Mouse (Mus musculus) inflammation-experienced regulatory T-cells, adult 6 months (primary cell): ENCODE data around the gene Hhat. TPM values are rescaled to one million over a fixed set of nuclear protein-coding genes. Genes with fewer than 3 reads are reported as not detected.
A peak's percentile ranks its signal among the peaks of the same experiment; 100 is the strongest.

Experiments used
- ATAC-seq: one replicate; pipeline ENCODE4 v1.8.0; 2017
- polyA plus RNA-seq, 3 experiments: library from polyadenylated mRNA; unstranded; fragments of 100-300 nt; shearing (Covaris generic); gene quantifications; one replicate each; pipeline ENCODE4 v1.2.1; 2017

Hhat gene
- 1 to 10 TPM in 2 of 3 experiments, under 1 TPM in 1; 0.84 to 2.9 (median 2.8) TPM for polyA plus RNA-seq

DNA sequence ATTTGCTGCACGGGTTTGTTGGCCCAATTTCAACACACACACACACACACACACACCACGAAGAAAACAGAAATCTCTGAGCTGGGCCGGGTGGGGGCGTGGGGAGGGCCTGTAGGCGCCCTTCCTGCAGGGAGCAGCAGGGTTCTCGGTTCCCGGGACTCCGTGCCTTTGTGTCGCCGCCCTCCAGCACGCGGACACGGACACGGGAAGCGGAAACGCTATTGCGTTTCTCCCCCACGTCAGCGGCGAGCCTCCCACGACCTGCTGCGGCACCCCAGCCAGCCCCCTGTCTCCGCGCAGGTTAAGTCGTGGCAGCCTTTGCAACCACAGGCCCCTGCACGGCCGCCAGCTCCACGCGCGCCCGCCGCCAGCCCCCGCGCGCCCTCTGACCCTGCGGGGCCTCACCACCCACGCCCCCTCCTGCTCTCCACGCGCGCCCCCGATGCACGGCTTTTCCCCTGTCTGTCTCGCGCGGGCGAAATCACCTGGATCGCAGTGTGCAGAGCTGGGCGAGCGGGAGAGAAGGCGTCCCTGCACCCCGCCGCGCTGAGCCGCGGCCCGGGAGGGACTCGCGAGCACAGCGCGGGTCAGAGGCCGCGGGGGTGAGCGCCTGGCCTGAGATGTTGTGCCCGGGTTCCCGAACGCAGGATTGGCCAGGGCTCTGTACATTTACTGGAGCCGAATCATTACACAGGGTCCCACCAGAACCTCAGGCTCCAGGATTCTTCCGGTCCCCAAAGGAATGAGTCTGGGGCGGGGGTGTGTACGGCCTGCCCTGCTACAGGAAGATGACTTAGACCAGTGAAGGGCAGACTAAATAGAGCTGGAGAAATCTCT lies at the start of gene Hhat:
TSS of gene Hhat (minus strand) at position 729 of the 837 bp plus-strand sequence.
- ATAC-seq = peak; percentile 87

DNA sequence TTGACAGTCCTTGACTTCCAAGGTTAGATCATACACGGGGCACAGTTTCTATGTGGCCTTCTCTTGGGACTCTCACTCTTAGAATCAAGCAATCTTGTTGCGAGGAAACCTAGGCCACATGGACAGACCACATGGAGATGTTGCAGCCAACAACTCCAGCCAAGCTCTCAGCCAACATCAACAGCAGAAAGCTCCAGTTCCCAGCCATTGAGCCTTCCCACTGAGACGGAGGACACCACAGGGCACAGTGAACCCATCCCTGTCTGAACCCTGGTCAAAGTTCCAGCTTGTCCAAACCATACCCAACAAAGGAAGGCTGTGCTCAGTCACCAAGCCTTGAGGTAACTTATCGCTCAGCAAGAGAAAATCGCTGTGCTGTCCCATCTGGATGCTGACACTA lies 47.3 kb upstream of the Hhat start:
- no peak for ATAC-seq

DNA sequence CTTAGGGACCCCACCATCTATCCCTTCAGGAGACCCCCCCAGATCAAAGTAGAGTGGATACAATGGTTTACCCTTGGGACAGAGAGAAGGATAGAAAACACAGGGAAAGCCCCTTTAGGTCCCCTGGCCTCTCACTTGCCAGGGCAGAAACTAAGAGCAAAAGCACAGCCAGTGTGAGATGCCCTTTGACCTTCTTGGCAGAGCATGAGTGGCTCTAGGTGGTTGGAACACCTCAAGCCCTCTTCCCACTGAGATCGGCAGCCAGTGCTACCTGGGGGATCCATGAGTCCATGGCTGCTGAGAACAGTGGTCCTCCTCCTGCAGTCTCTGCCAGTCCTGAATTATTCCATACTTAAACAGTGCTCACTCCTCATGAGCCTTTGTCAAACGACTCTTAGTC lies 44.8 kb upstream of the Hhat start:
- ATAC-seq = no peak

DNA sequence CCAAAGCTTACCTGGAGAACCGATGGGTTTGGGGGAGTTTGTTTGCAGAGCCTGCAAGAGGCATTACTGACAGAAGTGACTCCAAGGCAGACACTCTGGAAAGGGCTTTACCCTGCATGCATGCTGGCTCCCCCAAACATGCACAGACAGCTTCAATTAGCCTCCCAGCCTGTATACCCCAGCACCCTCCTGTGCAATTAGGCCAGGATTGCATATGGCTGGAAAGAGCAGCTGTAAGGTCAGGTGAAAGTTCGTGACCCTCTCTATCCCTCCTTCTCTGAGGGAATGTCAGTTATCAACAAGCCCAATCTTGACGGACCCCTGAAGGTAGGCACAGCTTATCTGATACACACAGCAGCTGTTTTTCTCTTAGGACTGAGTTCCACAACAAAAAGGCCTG lies 43.7 kb upstream of the Hhat start:
- ATAC-seq = no peak

DNA sequence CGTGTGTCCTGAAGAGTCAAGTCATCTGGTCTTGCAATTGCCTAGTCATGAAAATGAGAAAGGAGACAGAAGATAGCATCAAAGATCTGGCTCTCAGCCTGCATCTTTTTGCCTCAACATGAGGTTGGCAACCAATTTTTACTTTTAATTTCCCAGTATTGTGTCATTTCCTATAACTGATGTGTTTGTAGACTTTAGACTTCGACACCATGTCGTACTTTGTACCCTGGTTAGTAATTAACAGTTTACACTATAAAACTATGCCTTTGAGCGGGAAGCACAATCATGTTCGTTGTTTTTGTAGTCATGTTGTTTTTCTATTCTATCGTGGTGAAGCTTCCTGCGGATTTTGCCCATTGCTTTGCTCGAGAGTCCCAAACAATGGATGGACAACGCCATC lies 41.7 kb upstream of the Hhat start:
- ATAC-seq = no peak

DNA sequence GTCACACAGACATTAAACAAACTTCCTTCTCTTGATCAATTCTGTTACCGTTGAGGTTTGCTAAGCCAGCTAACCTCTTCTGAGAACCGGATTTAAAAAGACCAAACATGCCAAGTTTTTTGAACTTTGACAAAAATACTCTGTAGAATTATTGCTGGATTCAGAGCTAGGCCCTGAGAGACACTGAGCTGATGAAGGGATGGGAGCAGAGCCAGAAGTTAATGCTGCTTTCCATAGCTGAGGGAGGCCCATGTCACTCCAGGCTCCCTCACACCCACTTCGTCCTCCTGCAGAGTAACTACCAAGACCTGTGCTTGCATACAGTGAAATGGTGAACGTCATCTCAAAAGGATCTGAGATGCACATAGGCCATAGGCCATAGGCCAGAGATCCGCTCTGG lies 41.3 kb upstream of the Hhat start:
- ATAC-seq = no peak

DNA sequence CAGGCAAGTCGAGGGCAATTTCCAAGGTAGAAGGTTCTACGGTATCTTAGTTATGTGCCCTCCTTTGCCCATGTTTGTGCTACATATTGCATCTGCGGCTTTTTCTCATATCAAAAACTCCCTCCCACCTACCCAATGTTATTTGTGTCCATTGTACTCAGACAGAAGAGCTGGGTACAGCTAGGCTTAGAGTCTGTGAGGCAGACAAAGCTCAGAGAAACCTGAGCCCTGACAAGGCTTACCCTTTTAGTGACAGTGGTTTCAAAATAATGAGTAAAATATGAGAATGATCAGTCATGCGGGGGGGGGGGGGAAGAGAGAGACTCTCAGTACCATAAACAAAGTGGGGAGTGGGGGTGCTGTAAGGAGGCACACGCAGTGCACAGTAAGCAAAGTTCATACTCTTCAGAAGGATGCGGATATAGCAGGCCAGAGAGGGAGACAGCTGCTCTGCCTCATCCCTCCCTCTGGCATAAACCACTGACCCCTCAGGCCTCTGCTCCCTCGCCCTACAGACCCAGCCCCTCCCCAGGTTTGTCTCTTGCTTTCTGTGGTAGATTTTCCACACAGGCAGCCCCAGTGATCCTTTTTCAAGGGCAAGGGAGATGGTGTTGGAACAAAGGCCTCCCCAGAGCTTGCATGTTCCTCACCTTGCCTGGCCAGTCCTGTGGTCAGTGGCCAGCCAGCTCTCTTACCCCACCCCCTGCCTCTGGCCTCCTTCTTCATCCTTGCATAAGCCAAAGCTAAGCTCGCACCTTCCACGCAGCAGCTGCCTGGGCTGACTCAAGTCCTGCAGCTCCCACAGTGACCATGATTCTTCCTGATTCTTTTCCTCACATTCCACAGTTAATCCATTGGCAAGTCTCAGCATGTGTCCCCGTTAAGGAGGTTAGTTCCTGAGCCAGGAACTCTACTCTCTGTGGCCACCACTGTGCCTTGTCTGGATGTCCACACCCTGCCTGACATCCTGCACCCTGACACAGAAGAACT lies 35.4 kb upstream of the Hhat start:
- no peak for ATAC-seq

DNA sequence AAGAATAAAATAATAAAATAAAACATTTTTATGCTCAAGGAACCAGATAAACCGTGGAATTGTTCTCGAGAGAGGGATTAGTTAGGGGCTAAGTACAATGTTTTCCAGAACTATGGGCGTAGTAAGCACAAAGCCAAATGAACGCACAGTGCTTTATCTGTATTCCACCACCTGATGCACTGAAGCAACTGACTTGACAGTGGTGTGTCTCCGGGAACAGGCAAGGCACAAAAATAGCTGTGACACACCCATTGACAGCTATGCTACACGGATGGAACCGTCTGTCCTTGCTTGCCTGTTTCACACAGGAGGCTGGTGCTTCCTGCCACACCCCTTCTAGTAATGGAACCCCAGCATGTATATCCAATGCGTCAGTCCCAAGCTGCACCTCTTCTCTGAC lies 29.3 kb upstream of the Hhat start:
- ATAC-seq = no peak

DNA sequence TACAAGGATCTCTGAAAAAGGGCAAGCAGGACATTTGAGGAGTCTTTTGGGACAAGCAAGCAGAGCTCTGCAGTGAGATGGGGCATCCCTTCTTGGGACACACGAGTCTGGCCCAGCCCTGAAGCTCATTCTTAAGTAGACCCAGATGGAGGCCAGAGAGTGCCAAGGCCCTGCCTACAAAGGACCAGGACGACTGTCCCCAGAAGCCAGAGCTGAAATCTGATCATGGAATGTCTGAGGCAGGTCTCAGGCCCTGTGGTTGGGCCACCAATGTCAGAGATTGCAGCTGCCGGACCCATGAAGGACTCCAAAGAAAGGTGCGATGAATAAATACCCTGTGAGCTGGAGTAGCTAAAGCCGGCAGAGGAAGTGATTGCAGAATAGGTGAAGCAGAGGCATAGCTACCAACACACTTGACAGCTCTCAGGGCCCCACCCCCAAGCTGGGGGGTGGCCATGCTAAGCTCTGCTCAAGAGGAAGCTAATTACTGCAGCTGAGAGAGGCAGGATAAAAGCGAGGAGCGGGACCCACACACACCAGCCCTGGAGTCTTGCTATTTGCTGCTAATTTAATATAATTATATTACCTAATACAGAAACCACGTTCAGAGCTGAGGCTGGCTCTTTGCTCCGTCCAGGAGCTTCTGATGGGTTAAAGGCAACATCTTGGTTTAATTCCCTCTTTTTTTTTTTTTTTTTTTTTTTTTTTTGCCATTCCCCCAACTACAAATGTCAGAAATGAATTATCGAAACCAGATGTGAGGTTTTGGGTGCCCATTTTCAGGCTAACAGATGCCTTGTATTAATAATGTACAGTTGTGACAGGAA lies 28.4 kb upstream of the Hhat start:
- no peak for ATAC-seq

DNA sequence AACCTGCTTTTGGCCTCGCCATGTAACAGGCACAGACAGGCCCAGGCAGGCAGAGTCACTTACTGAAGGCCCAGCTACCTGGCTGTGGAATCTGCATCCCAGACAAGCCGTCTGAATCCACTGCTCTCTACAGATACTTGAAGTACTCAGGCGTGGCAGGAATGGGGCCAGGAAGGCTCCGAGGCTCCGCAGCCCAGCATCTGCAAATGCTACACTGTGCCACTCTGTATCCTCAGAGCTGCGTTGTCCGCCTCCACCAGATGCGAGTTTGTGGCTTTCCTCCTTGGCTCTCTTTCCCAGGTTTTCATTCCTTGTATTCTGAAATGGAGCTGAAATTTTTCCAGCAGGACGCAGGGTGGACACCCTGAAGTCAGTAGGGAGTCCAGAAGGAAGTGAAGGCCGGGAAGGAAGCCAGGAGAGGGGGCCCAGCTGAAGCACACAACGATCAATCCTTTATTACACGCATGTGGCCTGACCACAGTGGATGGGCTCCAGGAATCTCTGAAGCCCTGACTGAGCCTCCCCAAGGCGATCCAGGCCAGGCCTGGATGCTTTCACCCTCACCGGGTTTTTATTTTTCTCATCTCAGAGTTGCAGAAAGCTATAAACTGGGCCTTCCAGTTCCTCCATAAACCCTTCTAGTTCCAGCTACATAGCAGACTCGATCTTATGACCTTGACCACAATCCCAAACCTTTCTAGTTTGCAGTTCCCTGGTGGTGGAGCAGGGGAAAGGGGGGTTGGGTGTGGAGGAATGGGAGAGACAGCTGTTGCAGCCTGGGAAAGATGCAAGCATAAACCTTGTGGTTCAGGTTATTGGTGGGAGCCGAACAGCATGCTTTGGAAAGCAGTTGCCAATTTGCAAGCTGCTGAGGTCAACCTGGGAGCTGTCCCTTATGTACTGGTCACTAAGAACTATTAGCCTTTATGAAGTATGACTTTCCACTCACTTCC lies 27.5 kb upstream of the Hhat start:
- no peak for ATAC-seq

DNA sequence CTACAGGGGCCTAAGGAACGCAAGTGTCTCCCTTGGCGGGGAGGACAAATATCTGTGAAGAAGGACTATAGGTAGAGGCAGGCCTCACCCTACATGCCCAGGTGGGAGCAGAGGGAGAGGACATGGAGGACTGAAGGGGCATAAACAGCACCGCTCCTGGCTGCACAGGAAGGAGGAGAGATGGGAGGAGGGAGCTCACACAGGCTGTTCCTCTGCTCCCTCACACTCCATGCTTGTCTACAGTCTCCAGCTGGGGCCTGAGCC lies 25.9 kb upstream of the Hhat start:
- no peak for ATAC-seq

DNA sequence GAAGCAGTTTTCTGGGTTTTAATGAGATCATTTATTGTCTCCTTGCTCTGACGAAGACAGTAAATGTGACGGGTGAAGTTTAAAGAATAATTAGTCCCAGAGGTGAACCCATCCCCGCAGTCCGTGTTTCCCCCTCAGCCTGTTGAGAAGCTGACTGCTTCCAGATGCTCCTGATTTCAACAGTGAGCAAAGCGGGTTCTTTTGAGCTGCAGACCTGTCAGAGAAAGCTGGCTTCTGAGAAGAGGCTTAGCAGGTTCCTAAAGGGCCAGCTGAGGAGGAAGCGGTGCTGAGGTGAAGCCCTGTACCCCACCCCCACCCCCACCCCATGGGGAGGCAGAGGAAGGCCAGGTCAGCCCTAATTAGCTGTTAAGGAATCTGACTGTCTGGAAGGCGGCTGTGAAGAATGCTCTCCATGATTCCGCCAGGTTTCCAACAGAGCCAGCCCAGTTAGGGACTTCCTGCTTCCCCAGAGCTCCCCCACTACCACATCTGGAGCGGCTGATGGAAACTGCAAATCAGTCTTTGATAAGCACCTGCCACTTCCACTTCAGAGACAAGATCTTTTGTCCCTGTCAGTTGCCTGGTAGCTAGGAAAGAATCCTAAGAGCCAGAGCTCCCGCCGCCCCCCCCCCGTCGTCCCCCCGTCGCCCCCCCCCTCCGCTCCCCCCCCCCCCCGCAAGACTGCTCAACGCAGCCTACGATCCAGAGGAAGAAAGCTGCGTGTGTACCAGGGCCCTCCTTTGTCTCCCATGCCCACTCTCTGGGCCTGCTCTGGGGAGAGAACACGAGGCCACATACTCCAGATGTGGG lies 25.4 kb upstream of the Hhat start:
- ATAC-seq = no peak

DNA sequence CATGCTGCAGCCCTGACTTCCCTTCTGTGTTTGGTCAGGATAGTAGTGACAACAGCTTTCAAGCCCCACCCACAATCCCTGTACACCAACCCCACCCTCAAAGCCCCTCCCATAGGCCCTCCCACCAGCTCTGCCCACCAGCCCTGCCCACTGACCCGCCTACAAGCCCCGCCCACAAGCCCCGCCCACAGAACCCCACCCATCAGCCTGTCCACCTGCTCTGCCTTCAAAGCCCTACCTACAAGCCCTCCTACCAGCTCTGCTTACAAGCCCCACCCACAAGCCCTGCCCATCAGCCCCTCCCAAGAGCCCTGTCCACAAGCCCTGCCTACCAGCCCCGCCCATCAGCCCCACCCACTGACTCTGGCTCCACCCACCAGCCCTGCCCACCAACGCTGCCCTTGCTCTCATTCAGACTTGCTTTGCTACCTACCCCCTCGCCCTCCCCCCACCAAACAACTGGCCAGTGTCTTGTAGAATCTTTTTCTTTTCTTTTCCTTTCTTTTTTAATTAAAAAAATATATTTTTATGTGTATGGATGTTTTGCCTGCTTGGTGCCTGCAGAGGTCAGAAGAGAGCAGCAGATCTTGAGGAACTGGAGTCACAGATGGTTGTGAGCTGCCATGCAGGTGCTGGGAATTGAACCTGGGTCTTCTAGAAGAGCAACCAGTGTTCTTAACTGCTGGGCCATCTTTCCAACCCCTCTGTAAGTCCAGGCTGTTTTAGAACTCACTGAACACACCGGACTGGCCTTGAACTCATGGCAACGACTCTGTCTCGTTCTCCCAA lies 24.1 kb upstream of the Hhat start:
- ATAC-seq = no peak

DNA sequence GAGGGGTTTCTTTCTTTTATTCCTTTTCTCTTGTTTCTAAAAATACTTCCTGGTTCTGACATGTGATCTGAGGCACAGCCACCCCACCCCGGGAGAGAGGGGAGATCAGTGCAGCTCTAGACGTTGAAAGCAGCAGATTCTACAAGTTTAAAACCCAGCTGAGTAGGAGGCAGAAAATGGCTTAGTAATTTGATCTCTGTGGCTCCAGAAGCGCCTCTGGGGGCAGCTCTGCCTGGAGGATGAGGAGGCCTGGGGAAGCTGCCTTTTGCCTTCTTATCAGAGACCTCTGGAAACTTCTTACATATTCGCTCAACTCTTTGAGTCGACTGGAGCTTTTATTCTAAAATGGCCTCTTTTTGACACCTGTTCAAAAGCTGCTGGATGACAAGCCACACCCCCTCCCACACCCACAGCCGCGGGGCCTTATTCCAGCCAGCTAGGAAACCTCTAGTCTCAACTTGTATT lies 20.9 kb upstream of the Hhat start:
- ATAC-seq = no peak

DNA sequence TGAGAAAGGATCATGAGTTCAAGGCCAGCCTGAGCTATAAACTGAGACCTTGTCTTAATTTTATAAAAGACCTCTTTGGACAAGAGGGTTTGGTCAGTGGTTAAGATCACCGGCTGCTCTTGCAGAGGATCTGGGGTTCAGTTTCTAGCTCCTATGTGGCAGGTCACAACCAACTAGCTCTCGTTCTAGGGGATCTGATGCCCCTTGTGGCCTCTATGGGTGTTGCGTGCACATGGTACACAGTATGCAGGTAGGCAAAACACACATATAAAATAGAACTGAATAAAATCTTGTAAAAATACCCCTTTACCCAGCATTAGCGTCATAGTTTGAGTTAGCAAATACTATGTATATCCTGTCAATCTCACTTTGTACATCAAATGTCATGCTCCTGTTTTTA lies 19.4 kb upstream of the Hhat start:
- no peak for ATAC-seq

DNA sequence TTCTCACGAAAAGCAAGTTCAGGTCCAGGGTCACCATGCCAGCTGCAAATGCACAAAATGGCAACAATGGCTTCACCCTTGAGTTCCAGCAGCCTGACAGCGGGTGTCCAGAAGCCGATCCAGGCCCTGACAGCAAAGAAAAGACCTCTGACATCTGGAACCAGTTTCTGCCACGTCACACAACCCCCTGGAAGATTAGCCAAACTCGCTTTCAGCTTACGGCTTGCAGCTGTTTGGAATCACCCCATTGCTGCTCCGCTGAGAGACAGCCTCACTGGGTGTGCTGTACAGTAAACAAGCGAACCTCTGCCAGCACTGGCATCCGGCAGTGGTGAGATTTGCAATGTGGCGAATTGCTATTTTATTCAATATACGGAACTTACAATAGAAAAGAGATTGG lies 18.8 kb upstream of the Hhat start:
- no peak for ATAC-seq

DNA sequence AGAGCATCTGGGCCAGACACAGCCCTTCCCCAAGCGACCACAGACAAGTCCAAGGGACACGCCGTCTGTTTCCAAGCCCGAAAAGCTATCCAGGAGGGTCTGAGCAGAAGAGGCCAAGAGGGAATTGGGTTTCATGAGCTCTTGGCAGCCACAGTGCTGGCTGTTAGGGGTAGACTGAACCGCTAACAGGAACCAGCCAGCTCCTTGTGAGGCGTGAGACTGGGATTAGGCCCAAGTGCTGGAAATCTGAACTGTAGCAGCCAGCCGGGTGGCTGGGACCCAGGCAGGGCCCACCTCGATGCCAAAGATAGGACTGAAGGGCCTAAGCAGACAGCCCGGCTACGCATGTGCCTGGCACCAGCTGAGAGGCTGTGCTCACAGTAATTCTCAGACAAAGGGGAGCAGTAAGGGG lies 18.1 kb upstream of the Hhat start:
- ATAC-seq = no peak

DNA sequence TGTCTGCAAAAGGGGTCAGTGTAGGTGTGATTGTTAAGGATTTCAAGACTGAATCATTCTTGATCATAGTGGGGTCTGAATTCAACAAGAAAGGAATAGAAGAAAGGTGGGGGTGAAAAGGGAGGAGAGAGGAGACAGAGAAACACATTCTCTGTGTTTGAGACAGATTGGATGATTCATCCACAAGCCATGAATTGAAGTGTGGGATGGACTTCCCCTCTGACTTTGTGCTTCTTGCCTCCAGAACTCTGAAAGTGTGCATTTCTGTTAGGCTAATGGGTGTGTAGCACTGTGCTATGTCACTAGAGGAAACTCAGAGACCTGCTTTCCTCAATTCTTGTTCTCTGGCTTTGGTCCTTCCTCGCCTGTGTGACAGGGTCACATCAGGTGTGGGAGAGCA lies 15.2 kb upstream of the Hhat start:
- no peak for ATAC-seq

DNA sequence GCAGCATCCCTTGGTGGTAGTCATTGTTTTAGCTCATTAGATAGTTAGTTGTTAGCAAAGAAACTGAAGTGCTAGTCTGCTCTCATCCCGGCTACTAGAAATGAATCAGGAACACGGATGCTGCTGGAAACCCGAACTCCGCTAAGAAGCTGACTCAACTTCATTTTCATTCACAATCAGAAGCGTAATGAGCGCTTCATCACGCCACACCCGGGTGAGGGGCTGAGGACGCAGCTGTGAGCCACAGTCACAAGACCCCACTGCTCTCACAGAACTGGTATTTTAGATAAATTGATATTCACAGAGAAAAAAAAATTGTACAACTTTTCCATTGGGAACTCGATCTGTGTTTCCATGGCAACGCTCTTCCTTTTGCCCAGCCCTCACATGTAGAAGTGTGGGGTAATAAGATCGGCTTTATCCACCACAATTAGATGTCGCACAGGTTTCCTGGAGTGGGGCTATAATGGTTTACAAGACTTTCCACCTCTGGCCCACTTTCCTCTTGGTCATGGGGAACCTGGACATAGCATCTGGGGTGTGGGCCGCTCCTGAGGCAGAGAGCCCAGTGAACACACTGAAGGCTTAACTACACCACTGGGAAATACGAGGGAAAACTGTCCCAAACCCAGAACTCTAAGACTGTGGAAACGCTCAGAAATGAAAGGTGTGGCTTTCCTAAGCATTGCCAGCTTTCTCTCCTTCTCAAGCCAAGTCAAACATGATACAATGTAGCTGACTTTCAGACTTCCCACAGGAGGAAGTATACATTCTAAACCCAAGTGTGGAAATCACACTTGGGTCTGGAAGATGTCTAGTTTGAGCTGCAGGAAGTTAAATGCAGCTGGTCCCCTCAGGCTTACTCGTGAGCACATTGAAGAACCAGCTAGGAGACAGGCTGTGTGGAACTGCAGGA lies 14.3 kb upstream of the Hhat start:
- ATAC-seq = no peak
